Mouse (Mus musculus): Measurements from ENCODE around the gene Psors1c2.
"Not testable (repeated sequence)": the region's sequence is repeated elsewhere in the genome, so short reads cannot be mapped to it uniquely, and the experiment has no call there.

Gene Psors1c2

DNA sequence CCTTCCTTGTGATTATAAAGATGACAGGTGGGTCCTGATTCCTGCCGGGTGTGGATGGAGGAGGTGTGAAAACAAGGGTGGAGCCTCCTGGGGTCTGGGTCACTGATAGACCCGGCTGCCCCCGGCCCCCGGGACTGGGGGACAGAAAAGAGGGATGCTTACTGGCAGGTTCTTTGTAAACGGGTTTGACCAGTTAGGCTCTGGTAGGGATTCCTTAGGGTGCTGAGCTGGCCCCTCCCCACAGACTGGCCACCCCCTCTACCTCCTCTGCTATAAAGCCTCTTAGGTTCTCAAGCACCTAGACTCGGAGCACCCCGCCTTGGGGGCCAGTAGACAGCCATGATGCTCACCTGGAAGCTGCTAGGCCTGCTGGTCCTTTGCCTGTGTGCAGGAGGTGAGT lies at the start of gene Psors1c2:
Psors1c2 (plus strand) TSS at position 301 of the 400 bp plus-strand sequence.
- DNase-seq (ENCODE audit: low read depth, low spot score): no peak
- H3K36me3 ChIP-seq (ENCODE audit: control insufficient read depth, insufficient read depth, low read length, poor library complexity, severe bottlenecking): no peaks in the 10 kb centered on the region
- no peaks in the 10 kb centered on the region for H3K27me3 ChIP-seq (ENCODE audit: control insufficient read depth, insufficient read depth, low read length, poor library complexity, severe bottlenecking)

DNA sequence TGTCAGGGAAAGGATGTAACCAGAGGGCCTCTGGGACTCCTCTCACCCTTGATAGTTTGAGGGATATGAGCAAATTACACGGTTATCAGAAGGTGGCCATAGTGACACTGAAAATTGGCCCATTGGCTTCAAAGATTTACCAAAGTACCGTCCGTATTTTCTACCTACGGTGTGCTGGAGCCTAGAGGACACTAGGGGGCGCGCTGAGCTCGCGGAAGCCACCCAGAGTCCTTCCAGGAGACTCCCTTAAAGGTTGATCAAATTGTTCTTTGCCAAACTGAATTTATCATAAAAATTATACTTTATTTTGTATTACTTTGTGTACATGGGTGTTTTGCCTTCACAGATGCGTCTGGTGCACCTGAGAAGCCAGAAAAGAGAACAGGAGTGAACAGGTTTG lies 48.9 kb upstream of the Psors1c2 start:
- peak; percentile 76 for DNase-seq (ENCODE audit: low read depth, low spot score)
- Histone ChIP-seq H3K36me3 (ENCODE audit: control insufficient read depth, insufficient read depth, low read length, poor library complexity, severe bottlenecking) (no peaks in the 10 kb centered on the region), H3K27me3 (ENCODE audit: control insufficient read depth, insufficient read depth, low read length, poor library complexity, severe bottlenecking) (no peaks in the 10 kb centered on the region; the same call in 1 of the 2 replicates)

DNA sequence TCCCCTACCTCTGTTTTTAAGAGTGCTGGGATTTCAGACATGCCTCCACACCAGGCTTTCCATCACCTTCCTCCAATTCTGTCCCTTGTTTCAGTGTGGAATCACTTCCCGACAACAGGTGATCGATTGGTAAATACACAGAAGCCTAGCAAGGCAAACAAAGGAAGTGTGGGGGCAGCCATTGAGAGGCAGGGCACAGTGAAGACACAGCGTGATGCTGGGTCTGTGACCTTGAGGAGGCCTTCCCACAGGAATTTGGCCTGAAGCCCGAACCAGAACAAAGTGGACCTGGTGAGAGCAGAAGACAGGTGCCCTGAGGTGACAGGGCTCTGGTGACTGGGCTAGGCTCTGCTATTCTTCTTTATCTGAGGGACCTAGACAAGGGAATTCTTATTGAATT lies 47.3 kb upstream of the Psors1c2 start:
- Histone ChIP-seq H3K27me3 (ENCODE audit: control insufficient read depth, insufficient read depth, low read length, poor library complexity, severe bottlenecking) (no peaks in the 10 kb centered on the region; the same call in 1 of the 2 replicates), H3K36me3 (ENCODE audit: control insufficient read depth, insufficient read depth, low read length, poor library complexity, severe bottlenecking) (no peaks in the 10 kb centered on the region)
- no peak for DNase-seq (ENCODE audit: low read depth, low spot score)

DNA sequence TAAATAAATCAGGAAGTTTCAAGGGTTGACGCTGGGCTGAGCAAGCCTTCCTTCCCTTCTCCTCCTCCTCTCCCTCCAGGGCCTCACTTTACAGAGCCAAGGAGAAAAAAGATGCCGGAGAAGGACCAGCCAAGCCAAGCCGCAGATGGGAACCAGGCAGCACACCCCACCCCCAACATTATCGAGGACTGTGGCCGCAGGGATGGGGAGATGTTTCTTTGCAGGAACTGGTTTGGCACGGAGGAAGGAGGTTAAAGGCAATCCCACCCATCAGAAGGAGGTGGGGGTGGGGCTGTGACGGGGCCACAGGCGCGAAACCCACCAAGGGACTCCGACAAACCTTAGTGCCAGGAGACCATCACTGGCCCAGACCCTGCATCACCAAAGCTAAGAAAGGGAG lies 46.3 kb upstream of the Psors1c2 start:
- Histone ChIP-seq H3K36me3 (ENCODE audit: control insufficient read depth, insufficient read depth, low read length, poor library complexity, severe bottlenecking) (no peaks in the 10 kb centered on the region), H3K27me3 (ENCODE audit: control insufficient read depth, insufficient read depth, low read length, poor library complexity, severe bottlenecking) (no peaks in the 10 kb centered on the region; the same call in 1 of the 2 replicates)
- no peak for DNase-seq (ENCODE audit: low read depth, low spot score)

DNA sequence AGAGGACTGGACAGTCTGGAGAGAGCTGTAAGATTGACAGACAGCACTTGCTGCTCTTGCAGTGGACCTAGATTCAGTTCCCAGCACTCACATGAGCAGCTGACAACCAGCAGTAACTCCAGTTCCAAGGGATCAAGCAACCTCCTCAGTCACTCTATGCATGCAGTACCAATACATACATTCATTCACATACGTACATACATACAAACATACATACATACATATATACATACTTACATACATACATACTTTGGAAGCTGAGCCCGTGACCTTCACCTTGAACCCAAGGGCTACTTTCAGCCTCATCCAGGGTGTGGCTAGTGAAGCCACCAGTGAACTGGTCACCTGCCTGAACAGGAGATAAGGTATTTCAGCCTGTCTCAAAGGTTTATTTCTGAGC lies 45.0 kb upstream of the Psors1c2 start:
- Histone ChIP-seq H3K36me3 (ENCODE audit: control insufficient read depth, insufficient read depth, low read length, poor library complexity, severe bottlenecking) (no peaks in the 10 kb centered on the region), H3K27me3 (ENCODE audit: control insufficient read depth, insufficient read depth, low read length, poor library complexity, severe bottlenecking) (no peaks in the 10 kb centered on the region; the same call in 1 of the 2 replicates)
- DNase-seq (ENCODE audit: low read depth, low spot score): no peak

DNA sequence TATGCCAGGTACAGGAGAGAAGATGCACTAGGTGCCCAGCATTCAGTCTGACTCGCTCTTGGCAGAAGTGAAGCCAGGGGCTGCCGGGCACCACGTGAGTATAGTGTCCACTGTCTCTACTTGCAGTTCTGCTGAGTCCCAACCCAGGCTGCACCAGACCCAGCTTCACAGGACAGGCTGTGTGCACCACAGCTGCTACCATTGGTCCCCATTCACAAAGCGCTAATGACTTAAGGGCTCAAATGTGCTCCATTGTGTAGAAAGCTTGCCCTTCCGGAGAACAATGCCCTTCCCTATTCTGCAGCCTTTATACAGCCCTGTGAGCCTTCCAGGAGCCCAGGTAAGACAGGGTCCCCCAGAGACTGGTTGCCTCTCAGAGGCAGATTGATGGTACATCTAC lies 42.7 kb upstream of the Psors1c2 start:
- Histone ChIP-seq H3K36me3 (ENCODE audit: control insufficient read depth, insufficient read depth, low read length, poor library complexity, severe bottlenecking) (no peaks in the 10 kb centered on the region), H3K27me3 (ENCODE audit: control insufficient read depth, insufficient read depth, low read length, poor library complexity, severe bottlenecking) (no peaks in the 10 kb centered on the region)
- no peak for DNase-seq (ENCODE audit: low read depth, low spot score)

DNA sequence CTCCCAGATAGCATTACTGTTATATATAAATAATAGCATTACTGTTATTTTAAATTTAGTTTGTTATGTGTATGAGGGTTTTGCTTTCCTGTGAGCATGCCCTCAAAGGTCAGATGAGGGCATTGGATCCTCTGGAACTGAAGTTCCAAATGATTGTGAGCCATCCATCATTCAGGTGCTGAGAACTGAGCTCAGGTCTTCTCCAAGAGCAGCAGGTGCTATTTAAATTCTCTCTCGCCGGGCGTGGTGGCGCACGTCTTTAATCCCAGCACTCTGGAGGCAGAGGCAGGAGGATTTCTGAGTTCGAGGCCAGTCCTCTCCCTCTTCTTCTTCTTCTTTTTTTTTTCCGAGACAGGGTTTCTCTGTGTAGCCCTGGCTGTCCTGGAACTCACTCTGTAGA lies 35.9 kb upstream of the Psors1c2 start:
- H3K27me3 ChIP-seq (ENCODE audit: control insufficient read depth, insufficient read depth, low read length, poor library complexity, severe bottlenecking): no peaks in the 10 kb centered on the region
- H3K36me3 ChIP-seq (ENCODE audit: control insufficient read depth, insufficient read depth, low read length, poor library complexity, severe bottlenecking): no peaks in the 10 kb centered on the region
- no peak for DNase-seq (ENCODE audit: low read depth, low spot score)

DNA sequence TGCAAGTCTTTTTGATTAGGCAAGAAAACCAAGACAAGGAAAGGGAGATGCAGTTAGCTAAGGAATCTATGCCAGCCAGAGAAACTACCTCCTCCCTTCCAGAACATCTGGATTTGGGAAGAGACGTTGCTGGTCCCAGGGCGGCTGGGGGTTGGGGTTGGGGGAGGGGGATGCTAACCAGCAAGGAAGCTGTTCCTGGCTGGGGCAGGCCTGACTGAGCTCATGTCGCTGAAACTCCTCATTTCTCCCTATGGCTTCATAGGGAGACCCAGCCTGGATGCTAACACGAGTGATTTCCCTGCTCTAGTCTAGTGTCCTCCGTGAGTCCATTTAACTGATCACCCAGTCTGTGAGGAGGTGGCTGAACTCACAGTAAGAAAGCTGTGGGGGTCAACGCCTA lies 30.8 kb upstream of the Psors1c2 start:
- no peaks in the 10 kb centered on the region for H3K36me3 ChIP-seq (ENCODE audit: control insufficient read depth, insufficient read depth, low read length, poor library complexity, severe bottlenecking)
- no peaks in the 10 kb centered on the region for H3K27me3 ChIP-seq (ENCODE audit: control insufficient read depth, insufficient read depth, low read length, poor library complexity, severe bottlenecking)
- DNase-seq (ENCODE audit: low read depth, low spot score): no peak

DNA sequence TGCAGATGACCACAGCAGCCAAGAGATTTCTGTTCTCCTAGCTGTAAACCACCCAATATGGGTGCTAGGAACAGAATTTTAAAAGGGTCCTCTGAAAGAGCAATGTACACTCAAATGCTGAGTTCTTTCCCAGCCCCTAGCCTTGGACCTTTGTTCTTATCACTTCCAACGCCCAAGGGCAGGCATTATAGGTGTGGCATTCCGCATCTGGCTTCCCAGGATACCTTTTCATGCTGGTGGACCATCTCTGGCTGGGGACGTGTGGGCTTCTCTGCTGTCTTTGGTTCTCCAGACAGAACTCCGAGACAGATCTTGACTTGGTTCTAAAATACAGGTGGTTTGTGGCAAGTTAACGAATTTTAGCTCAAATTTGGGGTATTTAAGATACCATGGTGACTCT lies 30.2 kb upstream of the Psors1c2 start:
- no peaks in the 10 kb centered on the region for H3K36me3 ChIP-seq (ENCODE audit: control insufficient read depth, insufficient read depth, low read length, poor library complexity, severe bottlenecking)
- DNase-seq (ENCODE audit: low read depth, low spot score): no peak
- no peaks in the 10 kb centered on the region for H3K27me3 ChIP-seq (ENCODE audit: control insufficient read depth, insufficient read depth, low read length, poor library complexity, severe bottlenecking)

DNA sequence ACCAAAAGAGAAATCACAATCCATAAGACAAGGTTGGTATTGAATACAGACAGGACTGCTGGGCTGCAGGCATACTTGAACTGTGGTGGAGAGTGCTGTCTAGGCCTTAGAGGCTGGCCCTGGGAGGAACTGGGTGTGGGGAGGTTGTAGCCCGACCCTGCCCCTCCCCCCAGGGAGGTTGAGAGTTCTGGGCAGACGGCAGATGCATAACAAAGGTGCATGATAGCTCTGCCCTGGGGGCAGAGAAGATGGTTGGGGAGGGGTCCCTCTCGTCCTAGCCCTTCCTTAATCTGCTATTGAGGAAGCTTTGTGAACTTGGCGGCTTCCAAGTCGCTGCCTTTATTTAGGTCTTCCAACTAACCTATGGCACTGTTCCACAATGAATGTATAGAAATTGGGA lies 29.2 kb upstream of the Psors1c2 start:
- no peaks in the 10 kb centered on the region for H3K36me3 ChIP-seq (ENCODE audit: control insufficient read depth, insufficient read depth, low read length, poor library complexity, severe bottlenecking)
- H3K27me3 ChIP-seq (ENCODE audit: control insufficient read depth, insufficient read depth, low read length, poor library complexity, severe bottlenecking): no peaks in the 10 kb centered on the region
- no peak for DNase-seq (ENCODE audit: low read depth, low spot score)

DNA sequence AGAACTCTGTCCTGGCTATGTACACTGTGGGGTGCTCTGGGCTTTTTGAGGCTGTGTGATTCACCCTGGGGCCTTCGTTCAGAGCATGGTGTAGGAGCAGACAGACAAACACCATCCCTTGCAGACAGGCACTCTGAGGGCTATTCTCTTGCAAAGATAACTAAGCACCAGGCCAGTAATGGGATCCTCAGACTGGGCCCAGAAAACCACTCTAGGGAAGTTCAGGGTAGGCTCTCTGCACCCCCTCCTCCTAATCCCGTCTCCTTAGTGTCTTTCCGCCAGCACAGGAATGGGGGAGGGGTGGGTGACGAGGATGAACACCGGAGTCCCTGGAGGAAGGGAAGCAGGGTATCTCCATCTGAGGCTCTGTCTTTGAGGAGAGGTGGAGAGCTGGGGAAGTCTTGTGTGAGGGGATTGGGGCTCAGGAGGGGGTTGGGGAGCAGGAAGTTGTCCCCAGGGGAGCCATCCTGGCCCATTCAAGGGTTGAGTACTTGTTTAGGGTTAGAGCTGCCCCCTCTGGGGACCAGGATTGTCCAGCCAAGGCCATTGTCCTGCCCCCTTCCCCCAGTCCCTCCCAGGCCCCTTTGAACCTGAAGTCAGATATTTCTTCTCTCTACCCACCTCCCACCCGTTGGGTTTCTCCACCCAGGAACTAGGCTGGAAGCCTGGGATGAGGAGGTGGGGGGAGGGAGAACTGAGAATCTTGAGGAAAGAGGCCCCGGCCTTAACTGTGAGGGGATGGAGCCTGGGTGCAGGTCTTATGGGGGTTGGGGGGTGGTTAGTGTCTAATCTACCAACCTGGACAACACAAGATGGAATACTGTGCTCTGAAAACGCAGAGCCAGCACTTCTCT lies 28.1 kb upstream of the Psors1c2 start:
- no peak for DNase-seq (ENCODE audit: low read depth, low spot score)
- H3K36me3 ChIP-seq (ENCODE audit: control insufficient read depth, insufficient read depth, low read length, poor library complexity, severe bottlenecking): no peaks in the 10 kb centered on the region
- H3K27me3 ChIP-seq (ENCODE audit: control insufficient read depth, insufficient read depth, low read length, poor library complexity, severe bottlenecking): no peaks in the 10 kb centered on the region

DNA sequence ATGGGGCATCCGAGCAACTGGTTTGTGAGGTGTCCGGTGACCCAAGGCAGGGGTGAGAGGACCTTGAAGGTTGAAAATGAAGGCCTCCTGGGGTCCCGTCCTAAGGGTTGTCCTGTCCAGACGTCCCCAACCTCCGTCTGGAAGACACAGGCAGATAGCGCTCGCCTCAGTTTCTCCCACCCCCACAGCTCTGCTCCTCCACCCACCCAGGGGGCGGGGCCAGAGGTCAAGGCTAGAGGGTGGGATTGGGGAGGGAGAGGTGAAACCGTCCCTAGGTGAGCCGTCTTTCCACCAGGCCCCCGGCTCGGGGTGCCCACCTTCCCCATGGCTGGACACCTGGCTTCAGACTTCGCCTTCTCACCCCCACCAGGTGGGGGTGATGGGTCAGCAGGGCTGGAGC lies 27.2 kb upstream of the Psors1c2 start, which contains the start of gene Pou5f1:
Pou5f1 (plus strand) TSS at position 243 of the 400 bp plus-strand sequence.
- Histone ChIP-seq H3K36me3 (ENCODE audit: control insufficient read depth, insufficient read depth, low read length, poor library complexity, severe bottlenecking) (no peaks in the 10 kb centered on the region), H3K27me3 (ENCODE audit: control insufficient read depth, insufficient read depth, low read length, poor library complexity, severe bottlenecking) (no peaks in the 10 kb centered on the region)
- DNase-seq (ENCODE audit: low read depth, low spot score): no peak

DNA sequence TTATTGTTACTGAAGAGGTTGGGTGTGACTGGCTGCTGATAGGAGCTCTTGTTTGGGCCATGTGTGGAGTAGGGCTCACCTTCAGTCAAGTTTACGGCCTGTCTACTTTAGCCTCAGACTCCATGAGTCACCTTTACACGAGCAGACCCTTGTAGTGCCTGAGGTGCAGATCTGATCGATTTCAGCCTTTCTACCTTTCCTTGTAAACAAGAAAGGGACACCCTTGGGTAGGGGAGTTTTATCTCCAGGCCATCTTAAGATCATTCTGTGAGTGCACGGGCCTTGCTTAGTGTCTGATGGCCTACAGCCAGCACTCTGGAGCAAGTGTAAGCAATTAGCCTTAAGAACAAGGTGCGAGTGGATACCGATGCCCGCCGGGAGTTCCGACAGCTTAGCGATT lies 26.1 kb upstream of the Psors1c2 start:
- DNase-seq (ENCODE audit: low read depth, low spot score): no peak
- Histone ChIP-seq H3K36me3 (ENCODE audit: control insufficient read depth, insufficient read depth, low read length, poor library complexity, severe bottlenecking) (no peaks in the 10 kb centered on the region), H3K27me3 (ENCODE audit: control insufficient read depth, insufficient read depth, low read length, poor library complexity, severe bottlenecking) (no peaks in the 10 kb centered on the region)

DNA sequence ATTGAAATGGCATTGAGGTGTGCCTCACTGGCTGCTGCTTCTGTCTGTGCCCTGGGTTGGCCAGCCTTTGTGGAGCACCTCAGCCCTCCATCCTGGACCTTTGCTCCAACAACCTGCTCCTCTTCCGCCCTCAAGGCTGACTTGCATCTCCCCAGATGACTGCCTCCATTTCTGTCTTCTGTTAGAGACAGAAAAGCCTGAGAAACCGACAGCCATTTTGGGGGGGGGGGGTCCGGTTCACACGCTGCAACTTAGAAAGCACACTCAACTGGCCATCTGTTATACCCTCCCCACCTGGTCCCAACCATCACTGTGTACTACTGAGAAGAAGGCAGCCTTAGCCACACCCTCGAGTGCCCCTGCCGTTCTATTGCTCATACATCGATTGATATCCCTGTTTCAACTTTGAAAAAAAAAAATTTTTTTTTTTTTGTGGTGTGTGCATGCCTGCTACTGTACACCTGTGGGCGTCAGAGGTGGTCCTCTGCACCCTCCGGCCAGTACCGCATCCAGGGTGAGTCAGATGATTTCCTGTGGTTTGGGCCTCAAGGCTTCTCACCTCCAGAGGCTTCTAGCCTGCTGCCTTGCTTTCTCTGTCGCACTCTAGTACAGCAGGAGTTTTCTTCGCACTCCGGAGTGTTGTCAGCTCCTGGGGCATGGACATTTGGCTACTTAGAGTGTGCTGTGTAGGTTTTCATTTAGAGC lies 25.3 kb upstream of the Psors1c2 start:
- H3K36me3 ChIP-seq (ENCODE audit: control insufficient read depth, insufficient read depth, low read length, poor library complexity, severe bottlenecking): no peaks in the 10 kb centered on the region
- H3K27me3 ChIP-seq (ENCODE audit: control insufficient read depth, insufficient read depth, low read length, poor library complexity, severe bottlenecking): no peaks in the 10 kb centered on the region
- no peak for DNase-seq (ENCODE audit: low read depth, low spot score)

DNA sequence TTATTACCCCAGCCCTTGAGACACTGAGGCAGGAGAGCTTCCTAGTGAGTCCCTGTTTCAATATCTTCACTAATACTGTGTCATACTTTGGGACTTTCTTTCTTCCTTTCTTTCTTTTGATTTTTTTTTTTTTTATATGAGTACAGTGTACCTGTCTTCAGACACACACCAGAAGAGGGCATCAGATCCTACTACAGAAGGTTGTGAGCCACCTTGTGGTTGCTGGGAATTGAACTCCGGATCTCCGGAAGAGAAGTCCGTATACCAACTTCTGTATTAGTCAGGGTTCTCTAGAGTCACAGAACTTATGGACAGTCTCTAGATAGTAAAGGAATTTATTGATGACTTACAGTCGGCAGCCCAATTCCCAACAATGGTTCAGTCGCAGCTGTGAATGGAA lies 24.7 kb upstream of the Psors1c2 start:
- H3K36me3 ChIP-seq (ENCODE audit: control insufficient read depth, insufficient read depth, low read length, poor library complexity, severe bottlenecking); H3K27me3 ChIP-seq (ENCODE audit: control insufficient read depth, insufficient read depth, low read length, poor library complexity, severe bottlenecking); DNase-seq (ENCODE audit: low read depth, low spot score): not testable (repeated sequence)

Data from splenic B cell, adult 2 months (primary cell).